Mouse (Mus musculus) heart, postnatal 0 days (tissue): ENCODE measurements at regions not wholly inside any gene's neighbourhood (a gene's known extent, or its start where the extent isn't known, plus 50 kb on each side); places are given as distances from the start of the nearest gene placed in this dataset.

Source experiments
- ATAC-seq: fragments of 200-750 bp; cut with Nextera tagmentation; 2 replicates; pipeline ENCODE4 v1.8.0; 2017; ENCODE audit warnings: low read depth, moderate number of reproducible peaks, moderate library complexity; ENCODE audit not compliant: insufficient read depth
- DNase-seq: peaks from one replicate; pipeline ENCODE4 v3.0.0-alpha.2; 2016; ENCODE audit warnings: low spot score
- H3K27ac ChIP-seq: fragments of 300-500 bp; sonication (generic); 2 replicates; pipeline ENCODE4 v1.5.1; 2014; ENCODE audit warnings: low read depth, mild to moderate bottlenecking
- H3K27me3 ChIP-seq: fragments of 300-500 bp; sonication (generic); 2 replicates; pipeline ENCODE4 v1.6.1; 2014; ENCODE audit warnings: low read length, mixed read lengths; ENCODE audit not compliant: control insufficient read depth, insufficient read depth
- H3K36me3 ChIP-seq: fragments of 300-500 bp; sonication (generic); replicated peaks from 2 replicates; pipeline ENCODE4 v1.6.1; 2014; ENCODE audit warnings: low read length, mixed read lengths; ENCODE audit not compliant: control insufficient read depth, insufficient read depth
- H3K4me1 ChIP-seq: fragments of 300-500 bp; sonication (generic); 2 replicates; pipeline ENCODE4 v1.6.1; 2014; ENCODE audit warnings: antibody characterized with exemption; ENCODE audit not compliant: control insufficient read depth, insufficient read depth
- H3K4me2 ChIP-seq: fragments of 300-500 bp; sonication (generic); 2 replicates; pipeline ENCODE4 v1.6.1; 2014; ENCODE audit warnings: low read depth, mild to moderate bottlenecking, low read length, moderate library complexity
- H3K4me3 ChIP-seq: fragments of 300-500 bp; sonication (generic); 2 replicates; pipeline ENCODE4 v1.5.1; 2014; ENCODE audit warnings: low read depth, low read length
- H3K9ac ChIP-seq: fragments of 300-500 bp; sonication (generic); replicated peaks from 2 replicates; pipeline ENCODE4 v1.6.1; 2014; ENCODE audit warnings: low read depth, low read length, mixed read lengths
- H3K9me3 ChIP-seq: fragments of 300-500 bp; sonication (generic); replicated peaks from 2 replicates; pipeline ENCODE4 v1.6.1; 2016; ENCODE audit warnings: low read length; ENCODE audit not compliant: control insufficient read depth
- CTCF ChIP-seq: IDR thresholded peaks from 2 replicates; pipeline ENCODE4 v1.5.1; 2016; ENCODE audit warnings: antibody characterized with exemption, control low read depth, low read depth
- EP300 ChIP-seq: IDR thresholded peaks from 2 replicates; pipeline ENCODE4 v1.6.1; 2016; ENCODE audit warnings: antibody characterized with exemption, low read depth
- WGBS: fragments of 180-500 bp; shearing (Covaris S2); extraction: QIAGEN DNeasy Blood & Tissue Kit; methylation state at CpG from one replicate; pipeline ENCODE4 v1.1.7; 2014; 5-methylcytosine and 5-hydroxymethylcytosine counted together

- no peak for DNase-seq
- Histone ChIP-seq H3K36me3 (no peaks in the 10 kb centered on the region), H3K27me3 (no peaks in the 10 kb centered on the region), H3K4me2 (no peak overlapping the region), H3K4me3 (no peak overlapping the region), H3K9ac (no peak overlapping the region), H3K4me1 (no peaks in the 10 kb centered on the region), H3K9me3 (no peaks in the 10 kb centered on the region), H3K27ac (no peak overlapping the region)
- no peak for ATAC-seq
- 62% methylated on average over 5 of the region's 5 CpGs for WGBS
- TF ChIP-seq CTCF (no peak), EP300 (no peak)
Measured at GRCm38 (mm10) chr4:103521870-103522609, 97.1 kb upstream of the Dab1 start.

DNA sequence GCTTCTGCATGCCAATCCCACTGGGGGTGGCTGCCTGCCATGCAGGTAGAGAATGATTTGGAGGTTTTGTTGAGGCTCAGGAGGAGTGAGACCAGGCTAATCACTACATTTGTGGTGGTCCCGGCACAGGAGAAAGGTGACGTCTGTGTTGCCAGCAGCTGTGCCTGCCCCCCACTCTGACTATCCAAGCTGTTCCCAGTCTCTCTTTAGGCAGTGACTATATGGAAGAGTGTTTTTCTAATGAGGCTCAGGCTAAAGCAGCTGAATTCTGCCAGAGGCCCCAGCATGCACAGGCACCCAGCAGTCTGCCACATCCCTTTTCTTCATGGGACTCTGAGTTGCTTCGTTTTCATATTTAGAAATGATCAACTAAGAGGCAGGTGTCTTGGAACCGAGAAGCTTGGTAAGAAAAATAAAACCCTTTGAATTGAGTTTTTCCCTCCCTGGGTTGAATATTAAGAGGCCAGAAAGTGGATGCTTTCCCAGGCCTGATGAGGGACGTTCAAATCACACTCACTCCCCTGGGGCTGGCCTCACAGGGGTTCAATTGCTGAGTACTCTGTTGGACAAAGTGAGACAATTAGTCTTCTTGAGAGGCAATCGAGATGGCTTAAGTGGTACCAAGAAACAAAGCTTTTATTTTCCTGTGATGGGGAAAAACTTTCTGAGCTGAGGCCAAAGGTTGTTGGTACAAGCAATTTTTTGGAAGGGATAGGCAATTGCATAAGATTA lies 82.5 kb upstream of the Dab1 start:
- 58% methylated on average over 6 of the region's 6 CpGs for WGBS
- no peaks in the 10 kb centered on the region for H3K9me3 ChIP-seq
- no peak overlapping the region for H3K27ac ChIP-seq
- H3K4me3 ChIP-seq: no peak overlapping the region
- H3K4me2 ChIP-seq: no peak overlapping the region
- ATAC-seq (no peak), DNase-seq (no peak)
- H3K27me3 ChIP-seq: no peaks in the 10 kb centered on the region
- TF ChIP-seq EP300 (no peak), CTCF (no peak)
- H3K4me1 ChIP-seq: no peaks in the 10 kb centered on the region
- no peak overlapping the region for H3K9ac ChIP-seq
- H3K36me3 ChIP-seq: no peaks in the 10 kb centered on the region

GRCm38 (mm10) chr4:103540960-103541359 lies 78.2 kb upstream of the Dab1 start:
- TF ChIP-seq EP300 (no peak), CTCF (no peak)
- Histone ChIP-seq H3K27me3 (no peaks in the 10 kb centered on the region), H3K4me1 (no peaks in the 10 kb centered on the region), H3K4me3 (no peak overlapping the region), H3K9ac (no peak overlapping the region), H3K9me3 (no peaks in the 10 kb centered on the region), H3K4me2 (no peak overlapping the region), H3K27ac (no peak overlapping the region), H3K36me3 (no peaks in the 10 kb centered on the region)
- 63% methylated on average over 3 of the region's 3 CpGs for WGBS
- no peak for DNase-seq
- no peak for ATAC-seq

- no peak for ATAC-seq
- H3K27ac ChIP-seq: no peak overlapping the region
- H3K4me3 ChIP-seq: no peak overlapping the region
- no peaks in the 10 kb centered on the region for H3K4me1 ChIP-seq
- no peaks in the 10 kb centered on the region for H3K9me3 ChIP-seq
- no peak overlapping the region for H3K9ac ChIP-seq
- DNase-seq: no peak
- H3K27me3 ChIP-seq: no peaks in the 10 kb centered on the region
- no peak for TF ChIP-seq CTCF
- no peak for TF ChIP-seq EP300
- H3K4me2 ChIP-seq: no peak overlapping the region
- no peaks in the 10 kb centered on the region for H3K36me3 ChIP-seq
Measured at GRCm38 (mm10) chr4:103547297-103547696, 71.9 kb upstream of the Dab1 start.

DNA sequence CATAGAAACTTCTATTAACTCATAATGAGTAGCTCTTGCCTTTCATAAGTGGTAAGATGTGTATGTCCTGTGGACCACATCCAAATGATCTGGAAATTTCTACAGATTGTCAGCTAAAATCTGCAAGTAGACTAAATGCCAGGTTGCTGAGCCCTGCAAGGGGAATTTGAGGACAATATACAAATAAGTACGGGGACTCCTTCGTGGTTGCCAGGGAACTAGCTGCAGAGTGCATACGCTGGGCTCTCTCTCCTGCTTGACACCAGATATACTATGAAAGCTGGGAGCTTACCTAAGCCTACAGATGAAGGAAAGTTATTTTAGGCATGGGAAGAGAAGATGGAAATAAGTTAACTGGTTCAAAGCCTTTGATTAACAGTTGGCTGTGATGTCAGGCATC lies 66.7 kb upstream of the Dab1 start:
- Histone ChIP-seq H3K4me2 (no peak overlapping the region), H3K4me3 (no peak overlapping the region), H3K27ac (no peak overlapping the region), H3K9ac (no peak overlapping the region), H3K9me3 (no peaks in the 10 kb centered on the region), H3K4me1 (no peaks in the 10 kb centered on the region), H3K36me3 (no peaks in the 10 kb centered on the region), H3K27me3 (no peaks in the 10 kb centered on the region)
- WGBS: 76% methylated on average over 3 of the region's 3 CpGs
- TF ChIP-seq CTCF: no peak
- ATAC-seq: no peak
- no peak for DNase-seq
